Mouse (Mus musculus) forebrain, postnatal 0 days (tissue): Measurements from ENCODE around the gene Taf7l. TPM values are rescaled to one million over a fixed set of nuclear protein-coding genes. Genes with fewer than 3 reads are reported as not detected.

Experiments used
- ATAC-seq: fragments of 200-750 bp; cut with Nextera tagmentation; 2 replicates; pipeline ENCODE4 v1.8.0; 2017; ENCODE audit warnings: mild to moderate bottlenecking, moderate library complexity
- DNase-seq: peaks from one replicate; pipeline ENCODE4 v3.0.0-alpha.2; 2015
- H3K27ac ChIP-seq: fragments of 300-500 bp; sonication (generic); 2 replicates; pipeline ENCODE4 v1.5.1; 2014; ENCODE audit warnings: low read depth, mild to moderate bottlenecking, antibody characterized with exemption, low read length, moderate library complexity, mixed read lengths
- H3K27me3 ChIP-seq: fragments of 300-500 bp; sonication (generic); 2 replicates; pipeline ENCODE4 v1.6.1; 2014; ENCODE audit warnings: mild to moderate bottlenecking, low read length, mixed read lengths; ENCODE audit not compliant: insufficient read depth
- H3K36me3 ChIP-seq: fragments of 300-500 bp; sonication (generic); 2 replicates; pipeline ENCODE4 v1.6.1; 2014; ENCODE audit warnings: mild to moderate bottlenecking, moderate library complexity; ENCODE audit not compliant: insufficient read depth
- H3K4me1 ChIP-seq: fragments of 300-500 bp; sonication (generic); 2 replicates; pipeline ENCODE4 v1.6.1; 2014; ENCODE audit warnings: antibody characterized with exemption; ENCODE audit not compliant: insufficient read depth
- H3K4me2 ChIP-seq: fragments of 300-500 bp; sonication (generic); 2 replicates; pipeline ENCODE4 v1.6.1; 2014; ENCODE audit warnings: low read depth, mild to moderate bottlenecking, moderate library complexity
- H3K4me3 ChIP-seq: fragments of 300-500 bp; sonication (generic); 2 replicates; pipeline ENCODE4 v1.5.1; 2014; ENCODE audit warnings: low read depth, low read length, mixed read lengths
- H3K9ac ChIP-seq: fragments of 300-500 bp; sonication (generic); 2 replicates; pipeline ENCODE4 v1.6.1; 2014; ENCODE audit warnings: mild to moderate bottlenecking
- H3K9me3 ChIP-seq: fragments of 300-500 bp; sonication (generic); 2 replicates; pipeline ENCODE4 v1.6.1; 2016; ENCODE audit warnings: low read length
- CTCF ChIP-seq: sonication (generic); IDR thresholded peaks from 2 replicates; pipeline ENCODE4 v1.5.1; 2016; ENCODE audit warnings: antibody characterized with exemption, control low read depth, low read depth
- WGBS: fragments of 180-500 bp; shearing (Covaris S2); extraction: QIAGEN DNeasy Blood & Tissue Kit; methylation state at CpG from one replicate; pipeline ENCODE4 v1.1.7; 2014; 5-methylcytosine and 5-hydroxymethylcytosine counted together
- polyA plus RNA-seq: library from polyadenylated mRNA; unstranded; fragments of >200 nt; fragmentation: Nextera tagmentation; extraction: Ambion mirVana; gene quantifications from 2 replicates; pipeline ENCODE4 v1.2.1, GENCODE M21; 2015
- total RNA-seq: library from RNA; depleted of rRNA; stranded (reverse); fragments of >200 nt; gene quantifications from 2 replicates; pipeline ENCODE4 v1.2.3, GENCODE M21; 2014; rRNA removed

Gene Taf7l
- total and polyA plus RNA-seq, 2 experiments from 2014 or later = 0.24 TPM; not detected in 1

DNA sequence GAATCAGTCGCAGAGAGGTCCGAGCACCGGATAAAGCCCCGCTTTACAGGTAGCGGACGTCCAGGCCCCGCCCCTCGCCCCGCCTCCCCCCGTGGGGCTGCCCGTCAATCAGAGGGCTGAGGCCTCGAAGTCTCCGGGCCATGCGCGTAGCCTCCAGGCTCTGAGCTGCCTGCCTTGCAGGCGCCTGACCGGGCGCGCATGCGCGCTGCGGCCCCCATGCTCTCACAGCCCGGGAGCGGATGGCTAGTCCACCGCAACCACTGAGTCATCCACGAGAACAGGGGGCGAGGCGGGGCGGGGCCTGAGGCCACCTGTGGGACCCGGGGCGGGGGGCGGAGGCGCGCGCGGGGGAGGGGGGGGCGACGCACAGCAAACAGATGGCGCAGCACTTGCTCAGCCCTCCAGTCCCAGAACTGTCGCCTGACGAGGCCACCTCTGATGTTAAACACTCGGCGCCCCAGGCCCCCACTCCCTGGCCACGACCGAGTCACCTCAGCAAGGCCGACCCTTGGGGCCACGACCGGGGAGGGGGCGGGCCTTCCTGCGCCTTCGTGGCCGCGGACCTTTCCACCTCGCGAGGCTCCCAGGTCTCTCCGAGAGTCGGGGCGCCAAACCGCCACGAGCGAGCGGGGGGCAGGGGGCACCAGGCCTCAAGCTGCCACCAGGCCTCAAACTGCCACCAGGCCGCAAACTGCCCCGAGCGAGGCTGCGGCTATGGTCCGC, 1.1 kb downstream of the Taf7l start:
- H3K9ac ChIP-seq = no peak overlapping the region
- no peaks in the 10 kb centered on the region for H3K4me1 ChIP-seq
- H3K27me3 ChIP-seq = no peaks in the 10 kb centered on the region
- no peak for ATAC-seq
- TF ChIP-seq CTCF = no peak
- H3K36me3 ChIP-seq = no peaks in the 10 kb centered on the region
- no peak overlapping the region for H3K4me3 ChIP-seq
- H3K4me2 ChIP-seq = no peak overlapping the region
- H3K27ac ChIP-seq = no peak overlapping the region
- WGBS = 83% methylated on average over 60 of the region's 67 CpGs
- H3K9me3 ChIP-seq = no peaks in the 10 kb centered on the region
- DNase-seq = no peak

DNA sequence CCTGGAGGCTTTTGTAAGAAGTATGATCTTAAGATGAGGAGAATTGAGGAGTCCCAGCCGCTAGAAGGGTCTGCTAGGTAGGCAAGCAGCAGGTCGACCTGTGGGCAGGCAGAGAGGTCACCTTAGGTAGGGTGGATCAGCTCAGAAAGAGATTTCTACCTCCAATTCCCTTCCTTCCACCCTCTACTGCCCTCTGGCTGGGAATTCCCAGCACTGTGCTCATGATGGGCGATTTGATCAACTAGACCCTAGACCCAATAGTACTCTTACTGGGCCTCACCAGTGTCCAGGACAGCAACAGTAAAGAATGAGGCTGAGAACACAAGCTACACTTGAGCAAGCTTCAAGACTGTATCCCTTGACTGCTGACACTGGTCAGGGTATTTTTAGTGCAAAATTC, 49.0 kb downstream of the Taf7l start:
- Histone ChIP-seq H3K9ac (no peak overlapping the region), H3K4me3 (no peak overlapping the region), H3K27me3 (no peaks in the 10 kb centered on the region), H3K27ac (no peak overlapping the region), H3K4me1 (no peaks in the 10 kb centered on the region), H3K4me2 (no peak overlapping the region), H3K36me3 (no peaks in the 10 kb centered on the region), H3K9me3 (no peaks in the 10 kb centered on the region)
- TF ChIP-seq CTCF = peak; percentile 33
- 64% methylated on average over 3 of the region's 3 CpGs for WGBS
- DNase-seq = no peak
- ATAC-seq = no peak

- no peak overlapping the region for H3K4me2 ChIP-seq
- no peaks in the 10 kb centered on the region for H3K36me3 ChIP-seq
- WGBS = 63% methylated on average over 6 of the region's 6 CpGs
- H3K27ac ChIP-seq = no peak overlapping the region
- ATAC-seq (no peak), DNase-seq (no peak)
- no peaks in the 10 kb centered on the region for H3K27me3 ChIP-seq
- TF ChIP-seq CTCF = no peak
- H3K9ac ChIP-seq = no peak overlapping the region
- H3K4me3 ChIP-seq = no peak overlapping the region
- H3K9me3 ChIP-seq = no peaks in the 10 kb centered on the region
- H3K4me1 ChIP-seq = no peaks in the 10 kb centered on the region
Measured at GRCm38 (mm10) chrX:134426819-134427218, 49.5 kb downstream of the Taf7l start.

GRCm38 (mm10) chrX:134425798-134426197, 50.5 kb downstream of the Taf7l start:
- DNase-seq (no peak), ATAC-seq (no peak)
- Histone ChIP-seq H3K4me1 (no peaks in the 10 kb centered on the region), H3K9ac (no peak overlapping the region), H3K27me3 (no peaks in the 10 kb centered on the region), H3K36me3 (no peaks in the 10 kb centered on the region), H3K4me2 (no peak overlapping the region), H3K9me3 (no peaks in the 10 kb centered on the region), H3K4me3 (no peak overlapping the region), H3K27ac (no peak overlapping the region)
- WGBS = 81% methylated on average over 10 of the region's 10 CpGs
- no peak for TF ChIP-seq CTCF

DNA sequence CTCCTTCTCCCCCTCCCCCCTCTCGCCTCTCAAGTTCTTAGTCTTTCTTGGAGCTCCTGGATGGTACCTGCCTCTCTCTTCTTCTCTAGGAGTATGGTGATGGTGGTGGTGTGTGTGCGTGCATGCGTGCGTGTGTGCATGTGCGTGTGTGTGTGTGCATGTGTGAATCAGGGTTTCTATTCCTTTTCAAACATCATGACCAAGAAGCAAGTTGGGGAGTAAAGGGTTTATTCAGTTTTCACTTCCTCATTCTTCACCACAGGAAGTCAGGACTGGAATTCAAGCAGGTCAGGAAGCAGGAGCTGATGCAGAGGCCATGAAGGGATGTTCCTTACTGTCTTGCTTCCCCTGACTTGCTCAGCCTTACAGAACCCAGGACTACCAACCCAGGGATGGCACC, 52.0 kb downstream of the Taf7l start:
- no peaks in the 10 kb centered on the region for H3K4me1 ChIP-seq
- no peak for TF ChIP-seq CTCF
- no peak overlapping the region for H3K4me3 ChIP-seq
- H3K4me2 ChIP-seq = no peak overlapping the region
- ATAC-seq (no peak), DNase-seq (no peak)
- no peaks in the 10 kb centered on the region for H3K36me3 ChIP-seq
- H3K9me3 ChIP-seq = no peaks in the 10 kb centered on the region
- no peak overlapping the region for H3K27ac ChIP-seq
- no peaks in the 10 kb centered on the region for H3K27me3 ChIP-seq
- H3K9ac ChIP-seq = no peak overlapping the region
- 90% methylated on average over 5 of the region's 5 CpGs for WGBS

DNA sequence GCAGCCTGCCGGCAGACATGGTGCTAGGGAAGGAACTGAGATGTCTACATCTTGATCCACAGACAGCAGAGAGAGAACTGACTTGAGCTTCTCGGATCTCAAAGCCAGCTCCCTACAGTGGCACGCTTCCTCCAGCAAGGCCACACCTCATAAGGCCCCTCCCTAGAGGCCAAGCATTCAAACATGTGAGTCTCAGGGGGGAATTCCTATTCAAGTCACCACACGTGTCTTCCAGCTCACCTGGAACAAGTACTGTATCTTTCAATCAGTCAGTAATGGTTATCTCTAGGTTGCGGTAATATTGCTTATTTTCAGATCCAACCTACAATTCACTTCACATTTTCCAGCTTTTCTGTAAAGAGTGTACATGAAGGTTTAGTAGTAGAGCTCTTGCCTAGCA, 56.2 kb downstream of the Taf7l start:
- H3K36me3 ChIP-seq = no peaks in the 10 kb centered on the region
- ATAC-seq (no peak), DNase-seq (no peak)
- H3K9ac ChIP-seq = no peak overlapping the region
- H3K4me3 ChIP-seq = no peak overlapping the region
- no peak for TF ChIP-seq CTCF
- WGBS = 85% methylated on average over 5 of the region's 5 CpGs
- no peak overlapping the region for H3K27ac ChIP-seq
- no peak overlapping the region for H3K4me2 ChIP-seq
- no peaks in the 10 kb centered on the region for H3K4me1 ChIP-seq
- H3K27me3 ChIP-seq = no peaks in the 10 kb centered on the region
- H3K9me3 ChIP-seq = no peaks in the 10 kb centered on the region

DNA sequence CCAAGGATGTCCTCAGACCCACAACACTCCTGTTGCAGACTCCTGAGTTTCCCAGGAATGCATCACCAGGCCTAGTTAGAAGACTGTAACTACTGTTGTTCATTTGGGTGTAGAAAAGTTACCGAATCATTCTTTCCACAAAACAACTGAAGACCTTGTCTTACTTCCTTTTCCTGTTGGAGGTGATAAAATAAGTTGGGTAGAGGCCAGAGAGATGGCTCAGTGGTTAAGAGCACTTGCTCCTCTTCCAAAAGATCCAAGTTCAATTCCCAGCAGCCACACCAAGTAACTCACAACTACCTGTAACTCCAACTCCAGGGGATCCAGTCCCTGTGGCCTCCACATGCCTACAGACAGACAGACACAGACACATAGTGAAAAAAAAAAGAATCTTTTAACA, 64.2 kb downstream of the Taf7l start:
- ATAC-seq (no peak), DNase-seq (no peak)
- H3K27me3 ChIP-seq = no peaks in the 10 kb centered on the region
- no peak overlapping the region for H3K27ac ChIP-seq
- no peak overlapping the region for H3K4me2 ChIP-seq
- no peak overlapping the region for H3K4me3 ChIP-seq
- no peaks in the 10 kb centered on the region for H3K4me1 ChIP-seq
- H3K9ac ChIP-seq = no peak overlapping the region
- no peaks in the 10 kb centered on the region for H3K36me3 ChIP-seq
- no peaks in the 10 kb centered on the region for H3K9me3 ChIP-seq
- WGBS = 88% methylated on average over 1 of the region's 1 CpGs
- no peak for TF ChIP-seq CTCF

Other genes with a start within 250 kb of the Taf7l start
- gene Trmt2b, start 199.5 kb downstream of the Taf7l start, total RNA-seq = 5.5 and 5.6 TPM in 2 replicates
- gene Trmt2b, start 199.5 kb downstream of the Taf7l start, polyA plus RNA-seq = 3.1 and 3.3 TPM in 2 replicates
- 201 and 218 TPM in 2 replicates for gene Tmem35a, start 181.3 kb downstream of the Taf7l start, total RNA-seq
- gene Tmem35a, start 181.3 kb downstream of the Taf7l start, polyA plus RNA-seq = 111 and 133 TPM in 2 replicates
- 2.8 TPM in 2 replicates for gene Cenpi, start 168.4 kb downstream of the Taf7l start, total RNA-seq
- 3.2 and 3.5 TPM in 2 replicates for gene Cenpi, start 168.4 kb downstream of the Taf7l start, polyA plus RNA-seq
- gene Drp2, start 71.9 kb downstream of the Taf7l start, total RNA-seq = 35.6 and 38.2 TPM in 2 replicates
- 6.7 and 10.1 TPM in 2 replicates for gene Drp2, start 71.9 kb downstream of the Taf7l start, polyA plus RNA-seq
- gene Timm8a1, start 65.4 kb upstream of the Taf7l start, total RNA-seq = 18.3 and 18.5 TPM in 2 replicates
- 45.5 and 55.2 TPM in 2 replicates for gene Timm8a1, start 65.4 kb upstream of the Taf7l start, polyA plus RNA-seq
- 0.31 and 1.2 TPM in 2 replicates for gene Btk, start 107.1 kb upstream of the Taf7l start, total RNA-seq
- gene Btk, start 107.1 kb upstream of the Taf7l start, polyA plus RNA-seq = 0.45 and 0.59 TPM in 2 replicates
- 467 and 887 TPM in 2 replicates for gene Rpl36a, start 109.2 kb upstream of the Taf7l start, total RNA-seq
- gene Rpl36a, start 109.2 kb upstream of the Taf7l start, polyA plus RNA-seq = 198 and 280 TPM in 2 replicates
- gene Gla, start 124.6 kb upstream of the Taf7l start, total RNA-seq = 5.8 and 6.3 TPM in 2 replicates
- gene Gla, start 124.6 kb upstream of the Taf7l start, polyA plus RNA-seq = 3.8 and 4.3 TPM in 2 replicates
- 63.2 and 72.2 TPM in 2 replicates for gene Hnrnph2, start 124.7 kb upstream of the Taf7l start, total RNA-seq
- 131 and 134 TPM in 2 replicates for gene Hnrnph2, start 124.7 kb upstream of the Taf7l start, polyA plus RNA-seq
- 16.7 and 26.6 TPM in 2 replicates for gene Armcx4, start 210.0 kb upstream of the Taf7l start, total RNA-seq
- 4.4 and 5.9 TPM in 2 replicates for gene Armcx4, start 210.0 kb upstream of the Taf7l start, polyA plus RNA-seq
- gene Armcx1, start 241.5 kb upstream of the Taf7l start, total RNA-seq = 62.0 and 64.1 TPM in 2 replicates
- 21.0 and 37.5 TPM in 2 replicates for gene Armcx1, start 241.5 kb upstream of the Taf7l start, polyA plus RNA-seq